Mouse (Mus musculus) brain, embryonic 14.5 days (tissue): ENCODE measurements at regions not wholly inside any gene's neighbourhood (a gene's known extent, or its start where the extent isn't known, plus 50 kb on each side); places are given as distances from the start of the nearest gene placed in this dataset.

ENCODE experiments used
- CTCF ChIP-seq: fragments of 200-500 bp; IDR thresholded peaks from 2 replicates; pipeline ENCODE4 v1.5.1; 2012; ENCODE audit warnings: inconsistent platforms, mild to moderate bottlenecking, moderate library complexity, borderline replicate concordance; ENCODE audit not compliant: insufficient read depth, insufficient read length; ENCODE audit errors: extremely low read depth
- POLR2A ChIP-seq: fragments of 200-500 bp; IDR thresholded peaks from 2 replicates; pipeline ENCODE4 v1.6.1; 2012; ENCODE audit warnings: mild to moderate bottlenecking, inconsistent platforms, borderline replicate concordance; ENCODE audit not compliant: poor library complexity, insufficient read depth, insufficient read length, severe bottlenecking; ENCODE audit errors: extremely low read depth

GRCm38 (mm10) chr10:115025950-115026349 lies 158.9 kb downstream of the Tph2 start:
- no peak for TF ChIP-seq POLR2A
- no peak for TF ChIP-seq CTCF
